Mouse (Mus musculus): ENCODE data around the gene Clcn7. TPM values are rescaled to one million over a fixed set of nuclear protein-coding genes. Genes with fewer than 3 reads are reported as not detected.

Clcn7 gene
- polyA plus RNA-seq, 1 experiment from 2014 or later, result 24.9 TPM

DNA sequence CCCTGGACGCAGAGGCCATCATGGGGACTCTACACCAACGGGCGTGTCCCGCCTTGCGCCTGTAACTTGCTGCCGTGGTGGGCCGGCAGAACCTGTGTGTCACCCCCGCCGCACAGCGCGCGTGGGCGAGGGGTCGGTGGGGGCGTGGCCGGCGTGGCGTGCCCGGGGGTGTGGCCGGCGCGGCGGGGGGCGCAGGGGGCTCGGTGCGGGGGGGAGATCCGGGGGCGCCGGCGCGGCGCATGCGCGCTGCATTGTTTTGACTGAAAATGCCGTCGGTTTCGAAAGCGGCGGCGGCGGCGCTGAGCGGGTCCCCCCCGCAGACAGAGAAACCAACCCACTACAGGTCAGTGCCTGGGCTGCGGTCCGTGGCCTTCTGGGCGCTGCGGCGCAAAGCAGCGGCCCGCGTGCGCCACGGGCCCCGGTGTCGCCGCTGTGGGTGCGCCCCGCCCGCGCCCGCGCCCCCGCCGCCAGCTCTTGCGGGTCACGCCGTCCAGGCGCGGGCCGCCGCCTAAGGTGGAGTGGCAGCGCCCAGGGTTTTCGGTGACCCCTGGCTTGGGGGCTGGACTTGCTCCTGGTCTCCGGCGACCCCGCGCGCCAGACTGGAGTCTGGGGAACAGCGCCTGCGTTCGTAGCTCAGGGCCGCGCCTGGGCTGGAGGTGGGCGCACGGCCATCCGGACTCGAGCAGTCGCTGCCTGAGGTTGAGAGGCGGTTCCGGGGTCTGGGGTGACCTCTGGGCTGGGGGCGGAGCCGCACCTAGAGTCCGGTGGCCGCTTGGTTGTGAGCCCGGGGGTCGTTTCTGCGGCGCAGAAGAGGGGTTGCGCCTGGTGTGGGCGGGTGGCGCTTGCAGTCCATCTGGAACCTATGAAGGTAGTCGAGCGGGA is 55.2 kb downstream of the Clcn7 start, which contains the start of gene Unkl:
Unkl (plus strand) TSS at position 248 of the 882 bp plus-strand sequence.
- peak; percentile 46 for ATAC-seq (ENCODE audit: low FRiP score)
- Histone ChIP-seq H3K27ac (peak within 1 kb of the TSS; percentile 80), H3K4me1 (replicated peaks) (peaks cover 40% of the 10 kb centered on the region), H3K9ac (peak within 1 kb of the TSS; percentile 95), H3K9me3 (no peaks in the 10 kb centered on the region), H3K4me2 (peak within 1 kb of the TSS; percentile 95), H3K27me3 (no peaks in the 10 kb centered on the region), H3K4me3 (peak within 1 kb of the TSS; percentile 98), H3K36me3 (peaks cover 12% of the 10 kb centered on the region)
- under 1% methylated on average over 103 of the region's 104 CpGs for WGBS

DNA sequence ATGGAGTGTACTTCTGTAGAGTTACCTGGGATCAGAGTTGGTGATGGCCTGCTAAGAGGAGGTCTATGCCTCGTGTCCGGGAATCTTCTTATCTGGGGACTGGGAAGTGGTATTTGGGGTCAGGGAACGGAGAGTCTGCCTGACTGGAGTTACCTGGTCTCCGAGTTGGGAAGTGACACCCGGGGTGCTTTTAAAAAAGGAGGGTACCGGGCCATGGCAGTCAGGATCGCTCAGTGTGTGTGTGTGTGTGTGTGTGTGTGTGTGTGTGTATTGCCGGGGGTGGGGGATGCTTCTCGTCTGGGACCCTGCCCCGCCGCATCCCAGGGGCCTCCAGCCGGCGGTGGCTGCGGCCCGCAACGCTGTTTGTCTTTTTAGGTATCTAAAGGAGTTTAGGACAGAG is 55.9 kb downstream of the Clcn7 start:
- H3K4me3 ChIP-seq, result peak overlapping the region; percentile 98
- no peaks in the 10 kb centered on the region for H3K27me3 ChIP-seq
- WGBS, result 2% methylated on average over 16 of the region's 16 CpGs
- no peak for ATAC-seq (ENCODE audit: low FRiP score)
- no peak overlapping the region for H3K27ac ChIP-seq
- peaks cover 15% of the 10 kb centered on the region for H3K36me3 ChIP-seq
- H3K4me2 ChIP-seq, result peak overlapping the region; percentile 95
- no peaks in the 10 kb centered on the region for H3K9me3 ChIP-seq
- H3K4me1 ChIP-seq (replicated peaks), result peaks cover 34% of the 10 kb centered on the region
- peak overlapping the region; percentile 95 for H3K9ac ChIP-seq

DNA sequence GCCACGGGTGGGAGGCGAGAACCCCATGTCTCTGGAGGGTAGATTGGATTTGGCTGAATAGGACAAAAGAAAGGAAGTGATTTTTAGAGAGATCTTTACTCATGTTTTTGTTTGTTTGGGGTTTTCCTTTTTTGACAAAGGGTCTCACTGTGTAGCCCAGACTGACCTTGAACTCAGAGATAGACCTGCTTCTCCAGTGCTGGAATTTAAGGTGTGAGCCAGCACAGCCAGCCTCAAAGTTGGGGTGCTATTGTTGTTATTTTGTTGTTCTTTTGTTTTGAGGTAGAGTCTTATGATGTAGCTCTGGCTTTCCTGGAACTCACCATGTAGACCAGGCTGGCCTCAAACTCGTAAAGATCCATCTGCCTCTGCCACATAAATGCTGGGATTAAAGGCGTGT is 69.2 kb downstream of the Clcn7 start:
- no peaks in the 10 kb centered on the region for H3K9me3 ChIP-seq
- H3K36me3 ChIP-seq, result peaks cover 88% of the 10 kb centered on the region
- H3K4me2 ChIP-seq, result no peak overlapping the region
- H3K27me3 ChIP-seq, result no peaks in the 10 kb centered on the region
- 89% methylated on average over 4 of the region's 4 CpGs for WGBS
- ATAC-seq (ENCODE audit: low FRiP score), result no peak
- no peaks in the 10 kb centered on the region for H3K4me1 ChIP-seq (replicated peaks)
- H3K4me3 ChIP-seq, result no peak overlapping the region
- no peak overlapping the region for H3K9ac ChIP-seq
- no peak overlapping the region for H3K27ac ChIP-seq

DNA sequence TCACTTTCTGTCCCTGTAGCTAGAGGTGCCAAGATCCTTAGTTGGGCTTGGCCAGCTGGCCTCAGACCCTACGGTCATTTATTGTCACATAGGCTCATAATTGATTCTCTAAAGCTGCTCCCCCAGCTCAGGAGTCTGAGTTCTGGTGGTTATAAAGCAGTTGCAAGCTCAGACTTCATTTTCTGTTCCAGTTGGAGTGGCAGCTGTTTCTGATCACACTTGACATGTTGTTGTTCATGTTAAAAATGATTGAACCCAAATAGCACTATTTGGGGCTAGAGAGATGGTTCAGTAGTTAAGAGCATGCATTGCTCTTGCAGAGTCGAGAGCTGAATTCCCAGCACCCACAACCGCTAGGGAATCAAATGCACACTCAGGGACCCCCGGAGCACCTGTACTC is 76.8 kb downstream of the Clcn7 start:
- no peak for ATAC-seq (ENCODE audit: low FRiP score)
- Histone ChIP-seq H3K4me3 (no peak overlapping the region), H3K27me3 (no peaks in the 10 kb centered on the region), H3K27ac (no peak overlapping the region), H3K36me3 (peaks cover 97% of the 10 kb centered on the region), H3K9ac (no peak overlapping the region), H3K4me2 (no peak overlapping the region), H3K4me1 (replicated peaks) (no peaks in the 10 kb centered on the region), H3K9me3 (no peaks in the 10 kb centered on the region)
- 96% methylated on average over 4 of the region's 4 CpGs for WGBS

DNA sequence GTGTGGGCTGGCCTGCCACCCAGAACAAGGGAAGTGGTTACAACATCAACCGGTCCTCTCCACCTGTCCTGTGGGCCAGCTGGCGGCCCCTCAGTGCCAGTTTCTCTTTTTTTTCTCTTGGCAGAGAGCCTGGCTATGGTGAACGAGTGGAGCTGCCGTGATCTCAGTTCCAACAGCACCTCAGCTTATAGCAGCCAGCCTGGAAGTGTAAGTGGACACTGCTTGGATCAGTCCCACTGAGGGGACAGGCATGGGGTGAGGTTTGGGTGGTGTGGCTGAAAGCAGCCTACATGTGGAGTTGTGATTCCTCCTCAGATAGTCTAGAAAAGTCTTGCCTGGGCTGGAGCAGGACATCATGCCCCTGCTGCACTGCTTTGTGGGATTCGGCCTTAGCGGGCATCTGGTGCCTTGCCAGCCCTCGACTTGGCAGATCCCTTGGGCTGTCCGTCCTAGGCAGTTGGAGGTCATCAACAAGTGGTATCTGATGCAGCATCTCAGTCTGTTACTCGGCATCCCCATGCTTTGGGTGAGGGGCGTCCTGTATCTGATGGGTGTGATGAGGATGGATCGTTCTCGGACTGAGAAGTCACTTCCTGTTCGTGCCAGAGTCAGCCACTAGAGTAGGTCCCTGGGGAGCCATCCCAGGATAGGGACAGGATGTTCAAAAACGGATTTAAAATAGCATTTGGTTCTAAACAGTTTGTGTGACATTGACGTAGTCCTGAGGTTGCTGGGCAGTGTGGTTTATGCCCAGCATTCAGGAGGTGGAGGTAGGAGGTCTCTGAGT is 77.7 kb downstream of the Clcn7 start:
- WGBS, result 89% methylated on average over 15 of the region's 15 CpGs
- Histone ChIP-seq H3K4me1 (replicated peaks) (no peaks in the 10 kb centered on the region), H3K9me3 (no peaks in the 10 kb centered on the region), H3K36me3 (peaks cover 97% of the 10 kb centered on the region), H3K27me3 (no peaks in the 10 kb centered on the region), H3K4me3 (no peak overlapping the region), H3K4me2 (no peak overlapping the region), H3K9ac (no peak overlapping the region), H3K27ac (no peak overlapping the region)
- ATAC-seq (ENCODE audit: low FRiP score), result no peak

DNA sequence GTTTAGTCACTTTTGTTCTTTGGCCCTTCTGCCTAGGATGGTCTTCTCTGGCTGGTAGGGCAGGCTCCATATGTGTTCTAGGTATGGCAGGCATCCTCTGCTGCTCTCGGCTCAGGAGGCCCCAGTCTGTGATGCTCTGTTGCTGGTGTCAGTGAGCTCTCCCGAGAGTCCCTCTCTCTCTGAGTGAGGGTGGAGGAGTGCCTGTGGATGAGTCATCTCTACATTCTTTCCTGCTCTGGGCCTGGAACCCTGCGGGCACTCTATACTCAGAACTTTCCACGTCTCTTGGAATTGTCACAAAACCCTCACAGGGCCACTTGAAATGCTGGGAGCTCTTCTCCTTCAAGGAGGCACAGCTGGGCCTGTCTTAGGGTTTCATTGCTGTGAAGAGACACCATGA is 78.5 kb downstream of the Clcn7 start:
- WGBS, result 90% methylated on average over 4 of the region's 4 CpGs
- Histone ChIP-seq H3K4me1 (replicated peaks) (no peaks in the 10 kb centered on the region), H3K4me3 (no peak overlapping the region), H3K9me3 (no peaks in the 10 kb centered on the region), H3K9ac (no peak overlapping the region), H3K27ac (no peak overlapping the region), H3K27me3 (no peaks in the 10 kb centered on the region), H3K36me3 (peaks cover 97% of the 10 kb centered on the region), H3K4me2 (no peak overlapping the region)
- no peak for ATAC-seq (ENCODE audit: low FRiP score)

Other genes with a start within 250 kb of the Clcn7 start
- 71.3 and 74.4 TPM in 2 replicates for gene Nubp2, start 247.0 kb upstream of the Clcn7 start, polyA plus RNA-seq (2015; fragmentation: Nextera tagmentation; extraction: Ambion mirVana)
- 72.8 and 80.0 TPM in 2 replicates for gene Spsb3, start 246.7 kb upstream of the Clcn7 start, polyA plus RNA-seq (2015; fragmentation: Nextera tagmentation; extraction: Ambion mirVana)
- gene Eme2, start 238.3 kb upstream of the Clcn7 start, polyA plus RNA-seq (2015; fragmentation: Nextera tagmentation; extraction: Ambion mirVana), result 31.4 and 31.8 TPM in 2 replicates
- 77.0 and 77.6 TPM in 2 replicates for gene Mrps34, start 238.3 kb upstream of the Clcn7 start, polyA plus RNA-seq (2015; fragmentation: Nextera tagmentation; extraction: Ambion mirVana)
- gene Nme3, start 236.9 kb upstream of the Clcn7 start, polyA plus RNA-seq (2015; fragmentation: Nextera tagmentation; extraction: Ambion mirVana), result 78.4 and 82.7 TPM in 2 replicates
- 79.1 and 85.0 TPM in 2 replicates for gene Mapk8ip3, start 196.4 kb upstream of the Clcn7 start, polyA plus RNA-seq (2015; fragmentation: Nextera tagmentation; extraction: Ambion mirVana)
- 104 and 116 TPM in 2 replicates for gene Jpt2, start 172.7 kb upstream of the Clcn7 start, polyA plus RNA-seq (2015; fragmentation: Nextera tagmentation; extraction: Ambion mirVana)
- 6.3 and 7.1 TPM in 2 replicates for gene Cramp1l, start 117.6 kb upstream of the Clcn7 start, polyA plus RNA-seq (2015; fragmentation: Nextera tagmentation; extraction: Ambion mirVana)
- 18.3 and 18.8 TPM in 2 replicates for gene Ift140, start 117.3 kb upstream of the Clcn7 start, polyA plus RNA-seq (2015; fragmentation: Nextera tagmentation; extraction: Ambion mirVana)
- gene Tmem204, start 49.8 kb upstream of the Clcn7 start, polyA plus RNA-seq (2015; fragmentation: Nextera tagmentation; extraction: Ambion mirVana), result 10.8 and 11.5 TPM in 2 replicates
- gene Telo2, start 17.4 kb upstream of the Clcn7 start, polyA plus RNA-seq (2015; fragmentation: Nextera tagmentation; extraction: Ambion mirVana), result 41.9 and 45.5 TPM in 2 replicates
- not detected in 2 replicates for gene Ptx4, start 12.6 kb upstream of the Clcn7 start, polyA plus RNA-seq (2015; fragmentation: Nextera tagmentation; extraction: Ambion mirVana)
- gene Ccdc154, start 29.1 kb downstream of the Clcn7 start, polyA plus RNA-seq (2015; fragmentation: Nextera tagmentation; extraction: Ambion mirVana), result not detected in 2 replicates
- not detected in 2 replicates for gene Gm38655, start 42.1 kb downstream of the Clcn7 start, polyA plus RNA-seq (2015; fragmentation: Nextera tagmentation; extraction: Ambion mirVana)
- 33.1 and 35.0 TPM in 2 replicates for gene BC003965, start 51.2 kb downstream of the Clcn7 start, polyA plus RNA-seq (2015; fragmentation: Nextera tagmentation; extraction: Ambion mirVana)
- 11.3 and 11.9 TPM in 2 replicates for gene Unkl, start 55.0 kb downstream of the Clcn7 start, polyA plus RNA-seq (2015; fragmentation: Nextera tagmentation; extraction: Ambion mirVana)
- 91.6 and 94.0 TPM in 2 replicates for gene Gnptg, start 106.7 kb downstream of the Clcn7 start, polyA plus RNA-seq (2015; fragmentation: Nextera tagmentation; extraction: Ambion mirVana)
- gene Tsr3, start 106.8 kb downstream of the Clcn7 start, polyA plus RNA-seq (2015; fragmentation: Nextera tagmentation; extraction: Ambion mirVana), result 59.6 and 62.9 TPM in 2 replicates
- 6.4 and 6.5 TPM in 2 replicates for gene Baiap3, start 123.0 kb downstream of the Clcn7 start, polyA plus RNA-seq (2015; fragmentation: Nextera tagmentation; extraction: Ambion mirVana)
- gene Ube2i, start 141.2 kb downstream of the Clcn7 start, polyA plus RNA-seq (2015; fragmentation: Nextera tagmentation; extraction: Ambion mirVana), result 566 and 573 TPM in 2 replicates
- gene Prss34, start 165.0 kb downstream of the Clcn7 start, polyA plus RNA-seq (2015; fragmentation: Nextera tagmentation; extraction: Ambion mirVana), result not detected in 2 replicates
- gene Prss28, start 175.3 kb downstream of the Clcn7 start, polyA plus RNA-seq (2015; fragmentation: Nextera tagmentation; extraction: Ambion mirVana), result not detected in 2 replicates
- gene Prss29, start 185.3 kb downstream of the Clcn7 start, polyA plus RNA-seq (2015; fragmentation: Nextera tagmentation; extraction: Ambion mirVana), result not detected in 2 replicates
- 0.08 TPM in 1 of 2 replicates, not detected in the other for gene Tpsab1, start 212.2 kb downstream of the Clcn7 start, polyA plus RNA-seq (2015; fragmentation: Nextera tagmentation; extraction: Ambion mirVana)
- 0.14 TPM in 1 of 2 replicates, not detected in the other for gene Tpsb2, start 232.9 kb downstream of the Clcn7 start, polyA plus RNA-seq (2015; fragmentation: Nextera tagmentation; extraction: Ambion mirVana)
- gene Tpsg1, start 235.9 kb downstream of the Clcn7 start, polyA plus RNA-seq (2015; fragmentation: Nextera tagmentation; extraction: Ambion mirVana), result 0.85 and 0.90 TPM in 2 replicates

Data from hindbrain, embryonic 13.5 days (tissue).